Mouse (Mus musculus): ENCODE measurements at regions not wholly inside any gene's neighbourhood (a gene's known extent, or its start where the extent isn't known, plus 50 kb on each side); places are given as distances from the start of the nearest gene placed in this dataset.
A peak's percentile ranks its signal among the peaks of the same experiment; 100 is the strongest.

GRCm38 (mm10) chr9:33214523-33214922 lies 578.5 kb downstream of the Ets1 start:
- DNase-seq (ENCODE audit: extremely low spot score): no peak

GRCm38 (mm10) chr9:33220981-33221380 lies 585.0 kb downstream of the Ets1 start:
- DNase-seq (ENCODE audit: extremely low spot score): no peak

DNA sequence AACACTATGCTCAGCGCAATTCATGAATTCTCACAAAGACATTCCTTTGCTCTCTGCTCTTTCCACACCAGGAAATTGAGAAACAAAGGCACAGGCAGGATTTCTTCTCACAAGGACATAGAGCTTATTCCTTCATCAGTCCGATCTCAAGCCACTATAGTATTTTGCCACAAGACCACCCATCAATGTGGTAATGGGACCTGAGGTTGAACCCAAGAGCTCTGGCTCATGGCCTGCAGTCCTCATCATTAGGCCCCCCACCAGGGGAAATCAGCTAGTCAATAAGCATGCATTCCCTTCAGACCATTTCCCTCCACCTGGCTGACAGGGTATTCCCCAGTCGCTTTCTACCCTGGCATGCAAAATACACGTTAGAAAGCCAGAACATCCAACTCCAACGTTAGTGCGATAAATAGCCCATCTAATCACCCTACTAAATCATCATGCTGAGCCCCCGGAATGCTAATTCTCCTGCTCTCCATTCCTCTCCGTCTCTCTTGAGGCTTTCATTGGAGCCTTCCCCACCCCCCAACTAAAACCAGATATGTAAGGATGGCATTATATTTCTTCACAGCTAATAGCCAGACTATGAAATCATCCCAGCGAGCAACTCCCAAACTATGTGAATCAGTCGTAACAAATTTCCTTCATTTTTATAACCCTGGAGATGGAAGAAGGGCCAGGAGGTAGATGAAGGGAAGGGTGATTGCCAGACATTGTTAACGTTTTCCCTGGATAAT lies 586.2 kb downstream of the Ets1 start:
- DNase-seq (ENCODE audit: extremely low spot score): no peak

GRCm38 (mm10) chr9:33233699-33234131 lies 597.7 kb downstream of the Ets1 start:
- no peak for DNase-seq (ENCODE audit: extremely low spot score)

- DNase-seq (ENCODE audit: extremely low spot score): no peak
Observed at GRCm38 (mm10) chr9:33238190-33238589, 602.2 kb downstream of the Ets1 start.

- DNase-seq (ENCODE audit: extremely low spot score): no peak
Observed at GRCm38 (mm10) chr9:33238846-33239245, 602.8 kb downstream of the Ets1 start.

DNA sequence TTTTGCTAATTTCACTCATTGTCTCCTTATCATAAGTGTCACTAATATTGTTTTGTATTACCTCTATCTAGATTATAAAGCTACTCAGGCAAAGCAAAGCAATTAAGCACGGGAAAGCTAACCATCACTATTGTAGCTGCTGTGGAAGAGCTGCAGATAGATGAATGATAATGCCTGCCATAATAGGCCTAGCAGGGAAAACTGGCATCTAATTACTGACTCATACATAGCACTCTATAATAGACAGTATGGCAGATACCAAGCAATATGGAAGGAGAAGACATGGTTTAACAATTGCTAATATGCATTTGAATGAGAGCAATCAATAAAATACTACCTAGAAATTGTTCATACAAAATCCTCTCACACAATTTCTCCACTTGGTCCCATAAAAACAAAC lies 604.5 kb downstream of the Ets1 start:
- DNase-seq (ENCODE audit: extremely low spot score): no peak

GRCm38 (mm10) chr9:33240914-33241635 lies 605.1 kb downstream of the Ets1 start:
- DNase-seq (ENCODE audit: extremely low spot score): no peak

- DNase-seq (ENCODE audit: extremely low spot score): peak; percentile 39
Observed at GRCm38 (mm10) chr9:33246932-33247331, 610.9 kb downstream of the Ets1 start.

DNA sequence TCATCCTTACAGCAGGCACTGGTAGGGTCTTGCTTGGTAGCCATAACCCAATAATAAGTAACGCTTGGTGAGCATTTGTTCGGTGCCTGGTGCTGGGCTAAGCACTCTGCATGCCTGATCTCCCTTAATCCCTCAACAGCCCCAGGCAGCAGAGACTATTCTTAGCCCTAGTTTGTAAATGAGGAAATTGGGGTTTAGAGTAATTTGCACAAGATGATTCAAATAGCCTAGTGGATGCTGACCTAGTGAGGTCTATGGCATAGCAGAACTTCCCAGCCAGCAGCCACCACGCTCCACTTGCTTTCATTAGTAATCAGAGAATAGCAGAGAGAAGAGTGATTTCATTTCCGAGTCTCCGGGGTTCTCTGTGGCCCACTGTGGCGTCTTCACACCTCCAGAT lies 622.2 kb downstream of the Ets1 start:
- DNase-seq (ENCODE audit: extremely low spot score): no peak

- peak; percentile 60 for DNase-seq (ENCODE audit: extremely low spot score)
Observed at GRCm38 (mm10) chr9:33260171-33260570, 624.1 kb downstream of the Ets1 start.

DNA sequence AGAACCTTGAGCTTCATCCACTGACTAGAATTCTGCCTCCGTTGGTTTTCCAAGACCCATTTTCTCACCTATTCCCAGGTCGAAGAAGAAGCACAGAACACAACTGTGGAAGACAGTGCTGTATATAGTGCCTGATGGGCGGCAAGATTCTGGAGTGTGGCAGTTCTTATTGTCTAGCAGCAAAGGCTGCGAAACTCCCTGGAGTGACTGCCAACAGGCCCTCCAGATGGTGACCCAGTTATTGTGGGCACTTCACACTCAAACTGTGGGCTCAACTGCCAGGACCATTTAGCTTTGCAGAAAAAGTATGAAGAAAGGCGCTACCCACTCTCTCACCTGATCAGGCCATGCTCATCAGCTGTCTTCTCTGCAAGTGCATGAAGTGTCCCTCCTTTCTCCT lies 653.4 kb downstream of the Ets1 start:
- DNase-seq (ENCODE audit: extremely low spot score): no peak

DNA sequence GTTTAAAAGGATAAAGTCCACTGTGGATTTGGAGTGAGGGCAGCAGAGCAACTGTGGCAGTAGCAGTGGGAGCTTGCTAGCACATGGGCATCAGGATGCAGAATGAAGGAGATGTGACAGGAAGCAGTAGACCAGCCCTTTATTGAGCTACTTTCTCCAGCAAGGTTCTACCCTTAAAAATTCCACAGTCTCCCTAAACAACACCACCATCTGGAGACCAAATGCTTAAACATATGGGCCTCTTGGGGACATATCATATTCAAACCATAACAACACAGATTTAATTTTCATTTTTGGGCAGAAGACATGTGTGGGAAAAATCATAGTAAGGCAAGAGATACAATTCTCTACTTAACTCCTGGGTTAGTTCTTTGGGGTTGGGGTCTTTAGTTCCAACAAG lies 656.1 kb downstream of the Ets1 start:
- DNase-seq (ENCODE audit: extremely low spot score): no peak

DNA sequence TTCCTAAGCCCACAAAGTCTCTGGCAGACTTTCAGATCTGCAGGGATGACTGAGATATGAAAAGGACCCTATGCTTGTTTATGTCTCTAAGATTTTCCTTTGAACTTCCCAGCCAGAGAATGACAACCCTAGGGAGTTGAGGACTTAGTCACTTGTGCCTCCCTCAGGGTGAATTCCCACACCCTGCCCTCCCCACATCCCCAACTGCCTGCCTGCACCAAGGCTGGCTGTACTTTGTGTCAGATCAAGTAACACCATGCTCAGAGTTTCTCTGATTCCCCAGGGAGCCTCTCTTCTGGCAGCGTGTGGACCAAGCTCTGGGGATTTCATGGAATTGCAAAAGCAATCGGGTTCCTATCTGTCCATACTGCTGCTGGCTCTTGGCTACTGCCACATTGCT lies 659.9 kb downstream of the Ets1 start:
- DNase-seq (ENCODE audit: extremely low spot score): no peak

DNA sequence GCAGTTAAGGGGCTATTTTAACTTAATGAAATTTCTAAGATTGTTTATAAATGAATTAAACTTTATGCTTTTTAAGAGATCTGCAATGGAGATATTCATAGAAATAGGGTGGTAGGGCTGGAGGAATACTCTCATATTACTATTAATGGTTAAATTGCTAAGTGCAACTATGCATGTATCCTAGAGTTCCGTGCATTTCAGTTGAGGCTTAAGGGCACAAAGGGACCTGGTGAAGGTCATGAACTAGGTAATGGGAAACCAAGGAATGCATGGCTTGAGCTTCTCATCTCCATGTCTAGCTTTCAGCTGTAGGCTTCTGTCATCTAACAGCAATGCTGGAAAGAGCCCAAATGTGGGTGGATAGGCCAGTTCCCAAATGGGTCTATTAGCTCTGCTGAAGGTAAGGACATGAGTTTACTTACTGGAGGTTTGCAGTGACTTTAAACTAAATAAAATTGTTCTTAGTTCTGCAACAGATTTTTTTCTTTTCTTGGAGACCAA lies 683.6 kb downstream of the Ets1 start:
- DNase-seq (ENCODE audit: extremely low spot score): no peak

DNA sequence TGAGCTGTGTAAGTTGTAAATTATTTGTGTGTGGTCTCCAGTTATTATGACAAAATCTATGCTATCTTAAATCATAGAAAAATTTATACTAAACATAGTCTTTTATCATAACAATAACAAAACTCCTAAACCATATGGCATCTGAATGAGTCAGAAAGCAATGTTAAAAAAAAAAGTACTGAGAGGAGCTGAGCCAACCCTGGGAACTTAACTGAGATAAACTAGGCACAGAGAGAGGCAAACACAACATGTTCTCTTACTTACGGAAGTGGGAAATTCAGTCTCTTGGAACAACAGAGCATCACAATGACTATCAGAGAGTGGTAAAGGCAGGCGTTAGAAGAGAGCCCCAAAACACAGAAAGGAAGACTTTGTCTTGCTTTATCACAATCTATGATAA lies 691.7 kb downstream of the Ets1 start:
- DNase-seq (ENCODE audit: extremely low spot score): no peak

DNA sequence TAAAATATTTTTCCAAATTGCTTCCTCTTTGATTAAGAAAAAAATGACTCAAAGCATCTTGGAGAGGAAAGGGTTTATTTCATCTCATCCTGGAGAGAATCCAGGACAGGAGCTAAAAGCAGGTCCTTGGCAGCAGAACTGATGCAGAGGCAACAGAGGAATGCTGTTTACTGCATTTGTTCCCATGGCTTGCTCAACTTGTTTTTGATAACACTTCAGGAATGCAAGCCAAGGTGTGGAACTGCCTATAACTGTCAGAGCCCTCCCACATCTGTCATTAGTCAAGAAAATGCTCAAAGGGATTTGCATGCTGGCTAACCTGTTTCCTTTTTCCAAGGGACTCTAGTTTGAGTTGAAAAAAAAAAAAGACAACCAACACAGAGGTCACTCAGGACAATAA lies 714.2 kb downstream of the Ets1 start:
- DNase-seq (ENCODE audit: extremely low spot score): no peak

- DNase-seq (ENCODE audit: extremely low spot score): no peak
Observed at GRCm38 (mm10) chr9:33356621-33357020, 720.6 kb downstream of the Ets1 start.

DNA sequence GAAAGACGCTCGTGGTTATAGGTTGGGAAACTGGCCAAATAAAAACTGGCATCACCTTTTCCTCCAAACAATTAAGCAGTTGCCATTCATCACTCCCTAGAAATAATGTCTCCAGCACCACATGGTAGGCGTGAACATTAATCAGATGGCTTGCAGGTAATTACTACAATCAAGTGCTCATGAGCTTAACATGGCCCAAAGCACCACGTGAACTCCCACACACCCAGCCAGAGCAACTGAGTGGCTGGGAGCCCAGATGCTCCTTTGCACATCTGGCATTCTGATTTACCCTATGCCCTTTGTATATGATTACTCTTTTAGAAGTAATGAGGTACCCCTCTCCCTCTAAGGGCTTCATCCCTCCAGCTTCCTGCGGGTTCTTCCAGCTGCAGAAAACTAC lies 724.9 kb downstream of the Ets1 start:
- no peak for DNase-seq (ENCODE audit: extremely low spot score)

- DNase-seq (ENCODE audit: extremely low spot score): no peak
Observed at GRCm38 (mm10) chr9:33389170-33389569, 753.1 kb downstream of the Ets1 start.

DNA sequence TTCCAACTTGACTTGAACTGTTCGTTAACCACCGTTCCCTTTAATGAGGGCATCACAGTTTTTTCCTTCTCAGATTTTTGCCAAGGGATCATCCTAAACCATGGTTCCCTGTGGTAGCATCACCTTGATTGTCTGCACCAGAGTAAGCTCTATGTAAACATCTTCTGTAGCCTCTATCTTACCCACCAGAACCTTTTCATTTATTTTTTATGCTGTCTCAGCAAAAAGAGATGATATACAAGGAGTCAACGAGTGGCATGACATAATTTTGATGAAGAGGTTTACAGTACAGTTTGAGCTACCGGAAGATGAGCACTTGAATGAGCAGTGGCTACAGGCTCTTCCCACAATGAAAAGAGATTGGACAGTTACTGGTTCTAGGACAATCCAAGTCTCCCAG lies 768.7 kb downstream of the Ets1 start:
- DNase-seq (ENCODE audit: extremely low spot score): no peak

DNA sequence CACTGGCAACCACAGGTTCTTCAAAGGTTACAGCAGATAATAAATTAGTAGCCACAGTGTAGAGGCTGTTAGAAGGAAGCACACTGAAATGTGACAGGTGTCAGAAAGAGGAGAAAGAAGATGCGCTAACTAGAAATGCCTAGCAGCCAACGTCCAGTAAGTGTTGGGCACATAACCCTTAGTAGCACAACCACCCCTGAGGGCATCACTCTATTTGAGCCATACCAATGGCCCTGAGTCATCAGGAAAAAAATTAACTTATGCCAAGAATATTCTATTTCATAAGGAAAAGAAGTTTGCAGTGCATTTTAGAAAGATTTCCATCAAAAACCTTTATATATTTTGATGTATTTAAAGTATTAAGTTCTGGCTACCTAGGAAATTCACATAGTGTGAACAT lies 771.5 kb downstream of the Ets1 start:
- no peak for DNase-seq (ENCODE audit: extremely low spot score)

DNA sequence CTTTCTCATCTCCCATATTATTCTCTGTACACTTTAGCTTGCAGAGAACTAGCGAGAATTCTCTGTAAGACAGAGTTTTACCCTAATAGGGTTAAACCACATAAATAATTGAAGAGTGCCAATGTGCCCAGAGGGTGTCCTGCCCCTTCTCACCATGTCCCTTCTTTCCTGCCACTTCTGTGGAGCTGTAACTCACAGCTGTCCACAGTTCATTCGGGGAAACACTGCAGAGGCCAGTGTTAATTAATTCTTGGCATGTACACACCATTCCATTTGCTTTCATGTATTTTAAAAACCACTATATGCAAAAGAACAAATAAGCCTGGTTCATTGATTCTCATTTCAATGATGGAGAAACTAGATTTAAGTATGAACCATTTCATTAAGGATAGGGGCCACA lies 787.8 kb downstream of the Ets1 start:
- no peak for DNase-seq (ENCODE audit: extremely low spot score)
